Mouse (Mus musculus): ENCODE measurements around the gene Ecm1. TPM values are rescaled to one million over a fixed set of nuclear protein-coding genes. Genes with fewer than 3 reads are reported as not detected.
"Not testable (repeated sequence)": the region's sequence is repeated elsewhere in the genome, so short reads cannot be mapped to it uniquely, and the experiment has no call there.

Ecm1 gene
- polyA plus RNA-seq, 1 experiment: 494 TPM

DNA sequence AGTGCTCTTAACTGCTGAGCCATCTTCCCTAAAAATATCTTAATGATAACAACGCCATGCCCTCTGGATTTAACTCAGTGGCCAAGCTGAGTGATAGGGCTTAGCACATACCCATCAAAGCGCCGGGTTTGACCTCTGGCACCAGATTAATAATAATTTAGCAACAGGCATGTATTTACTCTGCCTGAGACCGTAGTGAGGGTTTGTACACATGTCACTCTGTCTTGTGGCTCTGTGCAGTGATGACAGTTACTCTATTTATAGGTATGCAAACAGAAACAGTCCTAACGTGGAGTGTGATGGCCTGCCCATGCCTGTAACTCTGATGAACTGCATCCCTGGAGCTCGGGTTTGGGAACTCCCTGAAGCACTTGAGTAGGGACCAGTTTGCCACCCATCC lies 46.7 kb downstream of the Ecm1 start:
- TF ChIP-seq POLR2A (IDR thresholded peaks at IDR 0.05; ENCODE audit: low read depth, low read length): no peak
- TF ChIP-seq CTCF (conservative IDR thresholded peaks at IDR 0.05; ENCODE audit: insufficient read depth, insufficient read length, low read depth, low read length): no peak
- Histone ChIP-seq H3K36me3 (ENCODE audit: control insufficient read depth, insufficient read depth, low read length) (no peaks in the 10 kb centered on the region), H3K27ac (ENCODE audit: insufficient read depth, low read depth, low read length) (no peak overlapping the region), H3K27me3 (replicated peaks; ENCODE audit: control insufficient read depth, insufficient read depth, low read length) (no peaks in the 10 kb centered on the region), H3K4me1 (ENCODE audit: control insufficient read depth, insufficient read depth, low read length) (peaks cover 13% of the 10 kb centered on the region; the same call in 1 of the 2 replicates), H3K4me3 (ENCODE audit: insufficient read depth, low read depth, low read length) (no peak overlapping the region)
- 88% methylated on average over 6 of the region's 6 CpGs for WGBS
- no peak for DNase-seq

DNA sequence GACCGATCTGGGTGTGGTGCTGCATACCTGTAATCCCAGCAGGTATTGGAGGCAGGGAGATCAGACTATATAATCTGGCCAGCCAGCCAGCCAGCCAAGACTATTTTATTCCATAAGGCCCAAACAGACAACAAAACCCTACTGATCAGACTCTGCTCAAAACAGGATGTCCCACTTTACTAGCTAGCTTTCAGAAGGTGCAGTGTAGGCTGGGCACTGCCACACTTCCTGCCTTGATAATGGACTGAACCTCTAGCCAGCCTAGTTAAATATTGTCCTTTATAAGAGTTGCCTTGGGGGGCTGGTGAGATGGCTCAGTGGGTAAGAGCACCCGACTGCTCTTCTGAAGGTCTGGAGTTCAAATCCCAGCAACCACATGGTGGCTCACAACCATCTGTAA lies 48.8 kb downstream of the Ecm1 start:
- not testable (repeated sequence) for DNase-seq; H3K4me1 ChIP-seq (ENCODE audit: control insufficient read depth, insufficient read depth, low read length); H3K27ac ChIP-seq (ENCODE audit: insufficient read depth, low read depth, low read length); H3K36me3 ChIP-seq (ENCODE audit: control insufficient read depth, insufficient read depth, low read length); H3K27me3 ChIP-seq (replicated peaks; ENCODE audit: control insufficient read depth, insufficient read depth, low read length); H3K4me3 ChIP-seq (ENCODE audit: insufficient read depth, low read depth, low read length)
- 88% methylated on average over 2 of the region's 2 CpGs for WGBS

DNA sequence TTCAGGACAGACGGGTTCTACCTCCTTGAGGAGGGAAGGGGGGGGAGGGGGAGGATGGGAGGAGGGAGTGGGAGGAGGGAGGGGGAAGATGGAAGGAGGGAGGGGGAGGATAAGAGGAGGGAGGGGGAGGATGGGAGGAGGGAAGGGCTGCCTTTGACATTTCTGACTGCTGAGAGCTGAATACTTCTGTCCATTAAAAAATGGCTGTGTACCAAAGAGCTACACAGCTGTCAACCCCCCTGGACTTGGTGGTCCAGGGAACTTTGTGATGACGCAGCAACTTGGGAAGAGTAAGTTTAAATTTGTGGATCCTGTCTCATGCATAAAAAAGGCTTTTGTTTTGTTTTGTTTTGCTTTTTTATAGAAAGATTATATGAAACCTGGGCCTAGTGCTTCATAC lies 49.4 kb downstream of the Ecm1 start:
- Histone ChIP-seq H3K27me3 (replicated peaks; ENCODE audit: control insufficient read depth, insufficient read depth, low read length) (no peaks in the 10 kb centered on the region), H3K4me1 (ENCODE audit: control insufficient read depth, insufficient read depth, low read length) (peaks cover 9% of the 10 kb centered on the region; the same call in 1 of the 2 replicates), H3K4me3 (ENCODE audit: insufficient read depth, low read depth, low read length) (no peak overlapping the region), H3K36me3 (ENCODE audit: control insufficient read depth, insufficient read depth, low read length) (no peaks in the 10 kb centered on the region), H3K27ac (ENCODE audit: insufficient read depth, low read depth, low read length) (no peak overlapping the region)
- DNase-seq: no peak
- WGBS: 44% methylated on average over 2 of the region's 2 CpGs
- TF ChIP-seq CTCF (conservative IDR thresholded peaks at IDR 0.05; ENCODE audit: insufficient read depth, insufficient read length, low read depth, low read length) (no peak), POLR2A (IDR thresholded peaks at IDR 0.05; ENCODE audit: low read depth, low read length) (no peak)

DNA sequence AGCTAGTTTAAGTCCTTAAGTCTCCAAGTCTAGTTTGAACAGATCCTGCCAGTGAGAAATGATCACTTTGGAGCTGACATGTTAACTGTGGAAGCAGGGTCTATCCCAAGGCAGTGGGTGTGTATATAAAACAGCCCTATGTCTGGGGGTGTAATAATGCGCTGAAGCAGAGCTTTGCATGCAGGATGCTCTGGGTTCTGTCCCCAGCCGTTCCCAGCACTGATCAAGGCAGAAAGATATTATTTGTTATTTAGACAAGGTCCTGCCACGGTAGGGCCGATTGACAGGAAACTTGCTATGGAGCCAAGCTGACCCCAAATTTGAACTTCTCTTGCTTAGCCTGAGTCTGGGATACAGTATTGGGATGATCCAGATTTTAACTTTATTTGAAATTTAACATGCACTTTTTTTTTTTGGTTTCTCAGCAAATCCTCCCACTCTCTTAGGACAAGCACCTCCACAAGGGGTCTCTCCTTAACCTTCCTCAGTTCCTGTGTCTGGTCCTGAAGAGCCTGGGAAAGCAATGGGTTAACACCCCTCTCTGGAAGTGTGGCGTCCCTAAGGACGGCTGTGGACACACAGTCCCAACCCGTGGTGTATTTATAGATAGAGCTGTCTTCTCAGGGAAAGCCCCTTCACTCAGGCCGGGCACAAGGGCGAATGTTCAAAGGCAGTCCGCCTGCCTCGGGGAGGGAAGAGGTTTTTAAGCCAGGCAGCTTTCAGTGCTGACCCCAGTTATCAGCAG lies 50.0 kb downstream of the Ecm1 start:
- TF ChIP-seq POLR2A (IDR thresholded peaks at IDR 0.05; ENCODE audit: low read depth, low read length) (no peak), CTCF (conservative IDR thresholded peaks at IDR 0.05; ENCODE audit: insufficient read depth, insufficient read length, low read depth, low read length) (no peak)
- Histone ChIP-seq H3K27ac (ENCODE audit: insufficient read depth, low read depth, low read length) (no peak overlapping the region), H3K4me1 (ENCODE audit: control insufficient read depth, insufficient read depth, low read length) (peaks cover 9% of the 10 kb centered on the region; the same call in 1 of the 2 replicates), H3K4me3 (ENCODE audit: insufficient read depth, low read depth, low read length) (no peak overlapping the region), H3K27me3 (replicated peaks; ENCODE audit: control insufficient read depth, insufficient read depth, low read length) (no peaks in the 10 kb centered on the region), H3K36me3 (ENCODE audit: control insufficient read depth, insufficient read depth, low read length) (no peaks in the 10 kb centered on the region)
- DNase-seq: no peak
- WGBS: 56% methylated on average over 11 of the region's 11 CpGs

DNA sequence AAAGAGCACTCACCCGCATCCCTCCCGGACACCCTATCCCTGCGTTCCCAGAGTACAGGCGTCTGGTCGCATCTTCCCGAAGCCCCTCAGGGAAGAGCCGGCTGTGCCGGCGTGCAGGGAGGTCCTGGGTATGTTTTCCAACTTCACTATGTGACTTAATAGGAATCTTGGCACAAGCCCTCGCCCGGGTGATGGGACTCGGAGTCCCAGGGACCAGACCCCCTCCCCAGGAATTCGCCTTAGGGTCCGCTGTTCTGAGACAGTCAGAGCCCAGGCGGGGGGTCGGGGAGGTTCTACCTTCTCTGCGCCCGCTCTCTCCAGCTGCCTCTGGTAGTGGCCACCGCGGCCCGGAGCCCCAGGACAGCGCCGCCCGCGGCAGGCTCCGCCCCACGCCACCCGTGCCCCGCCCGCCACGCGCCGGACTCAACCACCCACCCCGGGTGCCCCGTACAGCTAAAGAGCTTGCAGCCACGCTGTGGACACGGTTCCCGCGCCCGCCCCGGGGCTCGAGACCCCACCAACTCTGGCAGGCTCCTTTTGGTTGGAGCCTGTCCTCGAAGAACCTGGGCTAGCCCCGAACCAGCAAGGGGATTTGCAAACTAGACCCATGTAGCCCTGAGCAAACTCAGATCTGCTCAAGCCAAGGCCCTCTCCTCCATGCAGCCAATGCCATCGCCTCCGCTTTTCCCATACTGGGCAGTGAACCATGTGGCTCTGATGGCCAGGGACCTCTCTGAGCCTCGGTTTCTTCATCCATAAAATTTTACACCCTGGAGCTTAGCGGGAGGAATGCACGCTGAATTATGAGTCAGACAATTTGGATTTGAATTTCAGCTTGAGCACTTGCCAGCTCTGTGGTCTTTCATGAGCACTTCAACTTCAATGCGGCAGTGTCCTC lies 51.6 kb downstream of the Ecm1 start, which contains the start of gene Adamtsl4:
TSS of gene Adamtsl4 (minus strand) at position 394 of the 898 bp plus-strand sequence.
- H3K27ac ChIP-seq (ENCODE audit: insufficient read depth, low read depth, low read length): peak within 1 kb of the TSS; percentile 49
- H3K27me3 ChIP-seq (replicated peaks; ENCODE audit: control insufficient read depth, insufficient read depth, low read length): no peaks in the 10 kb centered on the region
- peak within 1 kb of the TSS; percentile 49 for H3K4me3 ChIP-seq (ENCODE audit: insufficient read depth, low read depth, low read length)
- H3K4me1 ChIP-seq (ENCODE audit: control insufficient read depth, insufficient read depth, low read length): no peaks in the 10 kb centered on the region; the same call in 1 of the 2 replicates
- no peak for TF ChIP-seq CTCF (conservative IDR thresholded peaks at IDR 0.05; ENCODE audit: insufficient read depth, insufficient read length, low read depth, low read length)
- no peak for TF ChIP-seq POLR2A (IDR thresholded peaks at IDR 0.05; ENCODE audit: low read depth, low read length)
- 4% methylated on average over 50 of the region's 50 CpGs for WGBS
- DNase-seq: peak; percentile 74
- no peaks in the 10 kb centered on the region for H3K36me3 ChIP-seq (ENCODE audit: control insufficient read depth, insufficient read depth, low read length)

DNA sequence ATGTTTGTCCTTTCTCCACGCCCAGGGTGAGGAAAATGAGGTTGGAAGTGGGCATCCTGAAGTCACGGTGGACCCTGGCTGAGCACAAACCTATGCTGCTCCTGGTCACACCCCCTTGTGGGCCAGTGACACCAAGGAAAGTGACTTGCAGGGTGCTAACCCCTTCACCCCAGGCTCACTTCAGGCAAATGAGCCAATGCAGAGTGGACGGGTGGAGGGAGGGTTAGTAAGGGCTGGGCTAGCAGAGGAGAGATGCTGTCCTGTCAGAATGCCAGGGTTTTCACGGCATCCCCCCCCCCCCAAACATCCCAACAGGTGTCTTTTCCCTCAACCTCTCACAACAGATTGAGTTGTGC lies 52.2 kb downstream of the Ecm1 start:
- TF ChIP-seq POLR2A (IDR thresholded peaks at IDR 0.05; ENCODE audit: low read depth, low read length) (no peak), CTCF (conservative IDR thresholded peaks at IDR 0.05; ENCODE audit: insufficient read depth, insufficient read length, low read depth, low read length) (no peak)
- no peak overlapping the region for H3K27ac ChIP-seq (ENCODE audit: insufficient read depth, low read depth, low read length)
- no peaks in the 10 kb centered on the region for H3K27me3 ChIP-seq (replicated peaks; ENCODE audit: control insufficient read depth, insufficient read depth, low read length)
- 26% methylated on average over 4 of the region's 4 CpGs for whole genome bisulfite sequencing
- H3K4me1 ChIP-seq (ENCODE audit: control insufficient read depth, insufficient read depth, low read length): no peaks in the 10 kb centered on the region; the same call in 1 of the 2 replicates
- peak overlapping the region; percentile 49 for H3K4me3 ChIP-seq (ENCODE audit: insufficient read depth, low read depth, low read length)
- H3K36me3 ChIP-seq (ENCODE audit: control insufficient read depth, insufficient read depth, low read length): no peaks in the 10 kb centered on the region
- no peak for DNase-seq

Data from kidney, adult 2 months (tissue).